Mouse (Mus musculus): ENCODE measurements at regions not wholly inside any gene's neighbourhood (a gene's known extent, or its start where the extent isn't known, plus 50 kb on each side); places are given as distances from the start of the nearest gene placed in this dataset.

DNA sequence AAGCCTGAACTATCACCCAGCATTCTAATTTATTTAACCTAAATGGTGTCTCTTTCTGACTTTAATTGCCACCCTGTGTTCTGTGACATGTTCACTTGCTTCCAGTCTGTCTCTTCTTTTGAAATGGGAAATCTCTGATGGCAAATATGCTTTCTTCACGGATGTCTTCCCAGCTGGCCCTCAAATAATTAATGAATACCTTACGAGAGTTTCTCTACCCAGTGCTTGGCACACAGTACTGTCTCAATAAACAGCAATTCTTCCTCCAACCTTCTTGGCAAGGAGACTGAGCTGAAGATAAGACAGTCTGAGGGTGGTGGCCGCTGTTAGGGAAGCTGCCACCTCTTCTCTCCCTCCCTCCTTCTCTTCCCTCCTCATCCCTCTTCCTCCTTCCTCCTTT is 252.5 kb downstream of the Abcc12 start:
- TF ChIP-seq CTCF (IDR thresholded peaks at IDR 0.05; ENCODE audit: low read depth) (no peak), EP300 (IDR thresholded peaks at IDR 0.05; ENCODE audit: low read depth) (no peak)
